Mouse (Mus musculus) frontal cortex, postnatal 14 days (tissue): ENCODE measurements around the gene Vmn1r33.
"Not testable (repeated sequence)": the region's sequence is repeated elsewhere in the genome, so short reads cannot be mapped to it uniquely, and the experiment has no call there.

ENCODE experiments used
- DNase-seq, 2 experiments: peaks; one replicate each; pipeline ENCODE4 v3.0.0; 2022; ENCODE audit warnings: low spot score in 2 of 2

Vmn1r33 gene

GRCm38 (mm10) chr6:66618182-66618581, at the start of gene Vmn1r33:
TSS of gene Vmn1r33 (minus strand) at chr6:66618282.
- not testable (repeated sequence) for DNase-seq

GRCm38 (mm10) chr6:66643779-66644178, 25.7 kb upstream of the Vmn1r33 start, which contains the start of gene Vmn1r34:
TSS of gene Vmn1r34 (minus strand) at chr6:66643879.
- DNase-seq, result no peak

GRCm38 (mm10) chr6:66595804-66596203, 22.3 kb downstream of the Vmn1r33 start:
- DNase-seq, result no peak
